In genomic region chr5:102766311-102767057, GRCm38 (mm10) we compare ENCODE assay signal across 9 mouse cellular contexts.
DNase-seq lines count a peak whose midpoint lies in the region; ATAC-seq and TF ChIP-seq lines count a peak whose summit lies in the region.
"Had no signal": no experiment of that assay in that cellular context is flagged by ENCODE, and none has a peak within 500 bp of the region (broad histone marks: within the 10 kb centered on the region; RNA-seq: fewer than 3 reads in every experiment).

No protein-coding gene starts in this region.

- H3K9ac ChIP-seq in kidney, embryonic 14.5 days (ENCODE audit: low read depth, low read length) = no peak overlapping the region

- H3K27me3 ChIP-seq in kidney, embryonic 14.5 days (ENCODE audit: control insufficient read depth, insufficient read depth, low read length) = no peaks in the 10 kb centered on the region

- no peaks in the 10 kb centered on the region for H3K36me3 ChIP-seq in kidney, embryonic 14.5 days (ENCODE audit: control insufficient read depth, insufficient read depth, low read length)

- H3K27ac ChIP-seq in bone marrow macrophage, adult 2 months (ENCODE audit: insufficient read depth, low read depth, low read length) = no peak overlapping the region
- peak overlapping the region; percentile 69; the same call in 1 of the 2 replicates for H3K27ac ChIP-seq in kidney, embryonic 14.5 days (ENCODE audit: low read depth, low read length)

- ATAC-seq in kidney, embryonic 14.5 days (ENCODE audit: low FRiP score, low TSS enrichment) = no peak
- peak; percentile 69; the same call in 1 of the 2 replicates for ATAC-seq in neutrophil, adult 5-6 weeks (ENCODE audit: extremely low read depth, insufficient number of reproducible peaks, low FRiP score, poor library complexity, severe bottlenecking)

- no peaks in the 10 kb centered on the region for H3K4me1 ChIP-seq in bone marrow macrophage, adult 2 months (ENCODE audit: control insufficient read depth, insufficient read depth, low read length)
- peaks cover 23% of the 10 kb centered on the region for H3K4me1 ChIP-seq in kidney, embryonic 14.5 days (ENCODE audit: control insufficient read depth, insufficient read depth, low read length)

- TF ChIP-seq CTCF in bone marrow macrophage, adult 2 months (IDR thresholded peaks at IDR 0.05; ENCODE audit: low read depth, low read length) = peak; percentile 63

- peak; percentile 49 to 77 for DNase-seq in adrenal gland, adult (ENCODE audit: inconsistent age in 2 of 2, low spot score in 1 of 2)
- DNase-seq in adrenal gland, postnatal 4 days (ENCODE audit: low spot score in 2 of 2) = no peak
- peak; percentile 30 for DNase-seq in left cerebral cortex, postnatal 14 days (ENCODE audit: low spot score in 2 of 2)
- DNase-seq in left cerebral cortex, adult 8-10 months (ENCODE audit: low spot score in 2 of 2) = no peak
- no peak for DNase-seq in frontal cortex, postnatal 10 days (ENCODE audit: low spot score in 2 of 2)

- 46% methylated on average over 6 of the region's 6 CpGs for WGBS in kidney, embryonic 14.5 days

- intact Hi-C loops in left cerebral cortex, postnatal 14 days (cut with DNase I) = no loop called here

- no peak overlapping the region for H3K4me2 ChIP-seq in kidney, embryonic 14.5 days (replicated peaks; ENCODE audit: low read depth, low read length)

- no peak overlapping the region for H3K4me3 ChIP-seq in bone marrow macrophage, adult 2 months (ENCODE audit: insufficient read depth, low read length)
- no peak overlapping the region for H3K4me3 ChIP-seq in kidney, embryonic 14.5 days (ENCODE audit: low read length)
- H3K4me3 ChIP-seq: myocyte had no signal

- no peaks in the 10 kb centered on the region; the same call in 1 of the 2 replicates for H3K9me3 ChIP-seq in kidney, embryonic 14.5 days (ENCODE audit: control insufficient read depth, low read length)

- TF ChIP-seq POLR2A in bone marrow macrophage, adult 2 months (IDR thresholded peaks at IDR 0.05; ENCODE audit: borderline replicate concordance, low read depth, low read length) = no peak

Comparison
In these comparisons a context has a peak if more than half of its experiments do, and no peak if none do; other contexts are left out.
1. DNase-seq: peak in adrenal gland, adult (2 of 2) and left cerebral cortex, postnatal 14 days (2 of 2); none in adrenal gland, postnatal 4 days (0 of 2), left cerebral cortex, adult 8-10 months (0 of 2) and frontal cortex, postnatal 10 days (0 of 2).